Mouse (Mus musculus) hindbrain, embryonic 13.5 days (tissue): ENCODE results near the gene Dnase1l3. TPM values are rescaled to one million over a fixed set of nuclear protein-coding genes. Genes with fewer than 3 reads are reported as not detected.

Source experiments
- ATAC-seq: fragments of 200-750 bp; cut with Nextera tagmentation; 2 replicates; pipeline ENCODE4 v1.8.0; 2017; ENCODE audit warnings: moderate TSS enrichment; ENCODE audit not compliant: low FRiP score
- H3K27ac ChIP-seq: fragments of 300-500 bp; sonication (generic); 2 replicates; pipeline ENCODE4 v1.5.1; 2015; ENCODE audit warnings: inconsistent platforms, mild to moderate bottlenecking, moderate library complexity
- H3K27me3 ChIP-seq: fragments of 300-500 bp; sonication (generic); 2 replicates; pipeline ENCODE4 v1.6.1; 2015; ENCODE audit warnings: mild to moderate bottlenecking, inconsistent platforms
- H3K36me3 ChIP-seq: fragments of 300-500 bp; sonication (generic); 2 replicates; pipeline ENCODE4 v1.6.1; 2015; ENCODE audit warnings: mild to moderate bottlenecking, inconsistent platforms
- H3K4me1 ChIP-seq: fragments of 300-500 bp; sonication (generic); replicated peaks from 2 replicates; pipeline ENCODE4 v1.6.1; 2015; ENCODE audit warnings: inconsistent platforms
- H3K4me2 ChIP-seq: fragments of 300-500 bp; sonication (generic); 2 replicates; pipeline ENCODE4 v1.6.1; 2015; ENCODE audit warnings: inconsistent platforms, mild to moderate bottlenecking, moderate library complexity
- H3K4me3 ChIP-seq: fragments of 300-500 bp; sonication (generic); 2 replicates; pipeline ENCODE4 v1.5.1; 2015; ENCODE audit warnings: mild to moderate bottlenecking, inconsistent platforms
- H3K9ac ChIP-seq: fragments of 300-500 bp; sonication (generic); 2 replicates; pipeline ENCODE4 v1.6.1; 2015; ENCODE audit warnings: mild to moderate bottlenecking, inconsistent platforms
- H3K9me3 ChIP-seq: fragments of 300-500 bp; sonication (generic); 2 replicates; pipeline ENCODE4 v1.6.1; 2016; ENCODE audit warnings: inconsistent platforms
- WGBS: fragments of 180-500 bp; shearing (Covaris S2); methylation state at CpG from one replicate; pipeline ENCODE4 v1.1.7; 2015; 5-methylcytosine and 5-hydroxymethylcytosine counted together
- polyA plus RNA-seq: library from polyadenylated mRNA; unstranded; fragments of >200 nt; fragmentation: Nextera tagmentation; extraction: Ambion mirVana; gene quantifications from 2 replicates; pipeline ENCODE4 v1.2.1, GENCODE M21; 2015

Gene Dnase1l3
- polyA plus RNA-seq, 1 experiment from 2014 or later, result 0.10 TPM

- 72% methylated on average over 7 of the region's 7 CpGs for WGBS
- Histone ChIP-seq H3K27me3 (no peaks in the 10 kb centered on the region), H3K4me1 (peaks cover 11% of the 10 kb centered on the region; the same call in 1 of the 2 replicates), H3K4me3 (no peak overlapping the region), H3K4me2 (no peak overlapping the region), H3K27ac (peak overlapping the region; percentile 23; the same call in 1 of the 2 replicates), H3K9ac (no peak overlapping the region), H3K9me3 (no peaks in the 10 kb centered on the region), H3K36me3 (peaks cover 87% of the 10 kb centered on the region)
- ATAC-seq, result peak; percentile 50; the same call in 1 of the 2 replicates
These were observed 51.1 kb downstream of the Dnase1l3 start for GRCm38 (mm10) chr14:7943101-7943800.

GRCm38 (mm10) chr14:7941413-7941812, 53.0 kb downstream of the Dnase1l3 start:
- Histone ChIP-seq H3K4me3 (no peak overlapping the region), H3K27ac (no peak overlapping the region), H3K27me3 (no peaks in the 10 kb centered on the region), H3K4me2 (no peak overlapping the region), H3K9me3 (no peaks in the 10 kb centered on the region), H3K9ac (no peak overlapping the region), H3K36me3 (peaks cover 76% of the 10 kb centered on the region), H3K4me1 (peaks cover 20% of the 10 kb centered on the region)
- WGBS, result 83% methylated on average over 5 of the region's 5 CpGs
- ATAC-seq, result no peak

GRCm38 (mm10) chr14:7938809-7939784, 55.3 kb downstream of the Dnase1l3 start:
- H3K27ac ChIP-seq, result no peak overlapping the region
- no peak overlapping the region for H3K4me2 ChIP-seq
- peaks cover 17% of the 10 kb centered on the region for H3K4me1 ChIP-seq
- H3K36me3 ChIP-seq, result peaks cover 75% of the 10 kb centered on the region
- WGBS, result 89% methylated on average over 19 of the region's 19 CpGs
- H3K4me3 ChIP-seq, result no peak overlapping the region
- ATAC-seq, result no peak
- H3K9ac ChIP-seq, result no peak overlapping the region
- H3K27me3 ChIP-seq, result no peaks in the 10 kb centered on the region
- H3K9me3 ChIP-seq, result no peaks in the 10 kb centered on the region

- Histone ChIP-seq H3K9ac (no peak overlapping the region), H3K4me1 (peaks cover 8% of the 10 kb centered on the region; the same call in 1 of the 2 replicates), H3K27ac (no peak overlapping the region), H3K27me3 (no peaks in the 10 kb centered on the region), H3K4me3 (no peak overlapping the region), H3K36me3 (peaks cover 75% of the 10 kb centered on the region), H3K4me2 (peak overlapping the region; percentile 18), H3K9me3 (no peaks in the 10 kb centered on the region)
- 17% methylated on average over 17 of the region's 17 CpGs for WGBS
- peak; percentile 43; the same call in 1 of the 2 replicates for ATAC-seq
These were observed 57.2 kb downstream of the Dnase1l3 start for GRCm38 (mm10) chr14:7937052-7937630.

GRCm38 (mm10) chr14:7934166-7934565, 60.2 kb downstream of the Dnase1l3 start:
- WGBS, result 94% methylated on average over 7 of the region's 7 CpGs
- Histone ChIP-seq H3K4me1 (peaks cover 8% of the 10 kb centered on the region; the same call in 1 of the 2 replicates), H3K9ac (no peak overlapping the region), H3K27ac (no peak overlapping the region), H3K36me3 (peaks cover 76% of the 10 kb centered on the region), H3K9me3 (no peaks in the 10 kb centered on the region), H3K4me2 (no peak overlapping the region), H3K4me3 (no peak overlapping the region), H3K27me3 (no peaks in the 10 kb centered on the region)
- no peak for ATAC-seq

GRCm38 (mm10) chr14:7932151-7932550, 62.2 kb downstream of the Dnase1l3 start:
- Histone ChIP-seq H3K4me1 (peaks cover 4% of the 10 kb centered on the region; the same call in 1 of the 2 replicates), H3K4me3 (no peak overlapping the region), H3K36me3 (peaks cover 84% of the 10 kb centered on the region), H3K4me2 (no peak overlapping the region), H3K27me3 (no peaks in the 10 kb centered on the region), H3K27ac (no peak overlapping the region), H3K9ac (no peak overlapping the region), H3K9me3 (no peaks in the 10 kb centered on the region)
- 91% methylated on average over 4 of the region's 4 CpGs for WGBS
- no peak for ATAC-seq

- no peak for ATAC-seq
- 89% methylated on average over 7 of the region's 7 CpGs for WGBS
- peaks cover 88% of the 10 kb centered on the region for H3K36me3 ChIP-seq
- no peak overlapping the region for H3K9ac ChIP-seq
- H3K4me3 ChIP-seq, result no peak overlapping the region
- H3K9me3 ChIP-seq, result no peaks in the 10 kb centered on the region
- no peak overlapping the region for H3K4me2 ChIP-seq
- no peaks in the 10 kb centered on the region for H3K4me1 ChIP-seq
- no peak overlapping the region for H3K27ac ChIP-seq
- no peaks in the 10 kb centered on the region for H3K27me3 ChIP-seq
These were observed 65.3 kb downstream of the Dnase1l3 start for GRCm38 (mm10) chr14:7929029-7929428.

- Histone ChIP-seq H3K4me2 (no peak overlapping the region), H3K4me1 (no peaks in the 10 kb centered on the region), H3K36me3 (peaks cover 88% of the 10 kb centered on the region), H3K27ac (no peak overlapping the region), H3K4me3 (no peak overlapping the region), H3K27me3 (no peaks in the 10 kb centered on the region), H3K9me3 (no peaks in the 10 kb centered on the region), H3K9ac (no peak overlapping the region)
- ATAC-seq, result no peak
- WGBS, result 75% methylated on average over 1 of the region's 1 CpGs
These were observed 66.0 kb downstream of the Dnase1l3 start for GRCm38 (mm10) chr14:7928362-7928761.

- Histone ChIP-seq H3K9me3 (no peaks in the 10 kb centered on the region), H3K4me1 (no peaks in the 10 kb centered on the region), H3K27me3 (no peaks in the 10 kb centered on the region), H3K4me2 (no peak overlapping the region), H3K4me3 (no peak overlapping the region), H3K9ac (no peak overlapping the region), H3K27ac (no peak overlapping the region), H3K36me3 (peaks cover 84% of the 10 kb centered on the region)
- no peak for ATAC-seq
These were observed 70.7 kb downstream of the Dnase1l3 start for GRCm38 (mm10) chr14:7923635-7924034.

- Histone ChIP-seq H3K36me3 (peaks cover 92% of the 10 kb centered on the region), H3K9ac (no peak overlapping the region), H3K27ac (no peak overlapping the region), H3K4me2 (no peak overlapping the region), H3K27me3 (no peaks in the 10 kb centered on the region), H3K9me3 (no peaks in the 10 kb centered on the region), H3K4me3 (no peak overlapping the region), H3K4me1 (no peaks in the 10 kb centered on the region)
- WGBS, result 89% methylated on average over 5 of the region's 5 CpGs
- ATAC-seq, result no peak
These were observed 72.9 kb downstream of the Dnase1l3 start for GRCm38 (mm10) chr14:7921459-7921858.

- Histone ChIP-seq H3K9ac (no peak overlapping the region), H3K36me3 (peaks cover 94% of the 10 kb centered on the region), H3K4me3 (no peak overlapping the region), H3K27me3 (no peaks in the 10 kb centered on the region), H3K4me2 (no peak overlapping the region), H3K9me3 (no peaks in the 10 kb centered on the region), H3K27ac (no peak overlapping the region), H3K4me1 (no peaks in the 10 kb centered on the region)
- no peak for ATAC-seq
- 84% methylated on average over 4 of the region's 4 CpGs for WGBS
These were observed 74.5 kb downstream of the Dnase1l3 start for GRCm38 (mm10) chr14:7919921-7920320.

GRCm38 (mm10) chr14:7919309-7919708, 75.1 kb downstream of the Dnase1l3 start:
- no peak overlapping the region for H3K4me2 ChIP-seq
- H3K27ac ChIP-seq, result no peak overlapping the region
- no peaks in the 10 kb centered on the region for H3K27me3 ChIP-seq
- no peaks in the 10 kb centered on the region for H3K9me3 ChIP-seq
- no peaks in the 10 kb centered on the region for H3K4me1 ChIP-seq
- ATAC-seq, result no peak
- peaks cover 94% of the 10 kb centered on the region for H3K36me3 ChIP-seq
- H3K9ac ChIP-seq, result no peak overlapping the region
- H3K4me3 ChIP-seq, result no peak overlapping the region
- WGBS, result 93% methylated on average over 5 of the region's 5 CpGs
